Mouse (Mus musculus): ENCODE measurements around the gene Auts2. TPM values are rescaled to one million over a fixed set of nuclear protein-coding genes. Genes with fewer than 3 reads are reported as not detected.

Auts2 gene
- polyA plus RNA-seq, 1 experiment, result 10.4 TPM

DNA sequence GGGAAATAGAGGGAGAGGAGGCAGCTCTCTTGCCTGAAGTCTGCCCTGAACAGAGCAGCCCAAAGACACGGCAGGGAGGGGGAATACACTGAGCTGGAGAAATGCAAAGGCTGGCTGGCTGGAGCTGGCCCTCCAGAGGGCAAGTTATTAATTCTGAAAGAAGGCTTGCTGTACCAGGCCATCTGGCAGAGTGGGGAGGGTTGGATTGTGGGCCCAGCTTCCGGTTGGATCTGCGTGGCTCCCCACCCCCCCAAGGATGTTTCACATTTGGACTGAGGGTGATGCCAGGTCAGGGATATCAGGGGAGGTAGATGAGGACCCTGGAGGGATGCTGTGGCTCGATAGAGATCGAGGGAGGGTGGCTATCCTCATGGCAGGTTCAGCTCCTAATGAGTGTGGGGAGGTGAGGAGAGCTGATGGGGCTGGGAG, 968.0 kb downstream of the Auts2 start:
- Histone ChIP-seq H3K36me3 (ENCODE audit: control insufficient read depth, insufficient read depth, low read length) (no peaks in the 10 kb centered on the region), H3K27me3 (ENCODE audit: control insufficient read depth, insufficient read depth, low read length) (no peaks in the 10 kb centered on the region), H3K4me1 (ENCODE audit: control insufficient read depth, insufficient read depth, insufficient read length, low read length) (peaks cover 4% of the 10 kb centered on the region), H3K4me3 (ENCODE audit: low read depth, low read length) (no peak overlapping the region), H3K27ac (ENCODE audit: insufficient read depth, low read depth, low read length) (no peak overlapping the region)
- TF ChIP-seq CTCF (IDR thresholded peaks at IDR 0.05; ENCODE audit: extremely low read depth, insufficient read length, insufficient replicate concordance, low read depth, low read length), result no peak
- TF ChIP-seq POLR2A (IDR thresholded peaks at IDR 0.05; ENCODE audit: low read depth, low read length), result no peak
- WGBS, result 91% methylated on average over 5 of the region's 5 CpGs

DNA sequence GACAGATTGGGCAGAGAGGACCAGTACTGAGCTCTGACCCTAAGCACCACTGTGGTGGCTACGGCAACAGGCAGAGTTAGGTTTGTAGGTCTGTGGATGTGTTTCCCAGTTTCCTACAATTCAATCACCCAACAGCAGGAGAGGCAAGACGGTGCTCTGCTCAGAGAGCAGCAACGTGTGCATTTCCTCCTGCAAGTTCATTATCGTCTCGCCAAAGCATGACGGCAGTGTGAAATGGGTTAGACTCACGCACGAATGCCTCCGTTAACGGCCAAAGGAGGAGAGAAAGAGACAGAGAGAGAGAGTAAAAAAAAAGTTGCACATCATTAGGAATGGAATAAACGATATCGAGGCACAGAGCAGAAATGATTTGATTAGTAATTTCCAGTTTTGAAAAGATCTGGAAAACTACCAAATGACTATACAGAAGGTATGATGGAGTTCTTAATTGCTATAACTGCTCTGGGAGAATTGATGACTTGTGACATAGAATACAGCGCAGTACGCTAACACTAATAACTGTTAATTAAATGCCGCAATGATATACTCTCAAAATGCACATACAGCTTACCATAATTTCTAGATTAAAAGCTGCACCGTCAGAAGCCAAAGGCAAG, 968.6 kb downstream of the Auts2 start:
- TF ChIP-seq CTCF (IDR thresholded peaks at IDR 0.05; ENCODE audit: extremely low read depth, insufficient read length, insufficient replicate concordance, low read depth, low read length) (no peak), POLR2A (IDR thresholded peaks at IDR 0.05; ENCODE audit: low read depth, low read length) (no peak)
- no peak overlapping the region for H3K27ac ChIP-seq (ENCODE audit: insufficient read depth, low read depth, low read length)
- H3K4me3 ChIP-seq (ENCODE audit: low read depth, low read length), result no peak overlapping the region
- WGBS, result 94% methylated on average over 16 of the region's 16 CpGs
- no peaks in the 10 kb centered on the region for H3K36me3 ChIP-seq (ENCODE audit: control insufficient read depth, insufficient read depth, low read length)
- H3K27me3 ChIP-seq (ENCODE audit: control insufficient read depth, insufficient read depth, low read length), result no peaks in the 10 kb centered on the region
- H3K4me1 ChIP-seq (ENCODE audit: control insufficient read depth, insufficient read depth, insufficient read length, low read length), result peaks cover 4% of the 10 kb centered on the region

DNA sequence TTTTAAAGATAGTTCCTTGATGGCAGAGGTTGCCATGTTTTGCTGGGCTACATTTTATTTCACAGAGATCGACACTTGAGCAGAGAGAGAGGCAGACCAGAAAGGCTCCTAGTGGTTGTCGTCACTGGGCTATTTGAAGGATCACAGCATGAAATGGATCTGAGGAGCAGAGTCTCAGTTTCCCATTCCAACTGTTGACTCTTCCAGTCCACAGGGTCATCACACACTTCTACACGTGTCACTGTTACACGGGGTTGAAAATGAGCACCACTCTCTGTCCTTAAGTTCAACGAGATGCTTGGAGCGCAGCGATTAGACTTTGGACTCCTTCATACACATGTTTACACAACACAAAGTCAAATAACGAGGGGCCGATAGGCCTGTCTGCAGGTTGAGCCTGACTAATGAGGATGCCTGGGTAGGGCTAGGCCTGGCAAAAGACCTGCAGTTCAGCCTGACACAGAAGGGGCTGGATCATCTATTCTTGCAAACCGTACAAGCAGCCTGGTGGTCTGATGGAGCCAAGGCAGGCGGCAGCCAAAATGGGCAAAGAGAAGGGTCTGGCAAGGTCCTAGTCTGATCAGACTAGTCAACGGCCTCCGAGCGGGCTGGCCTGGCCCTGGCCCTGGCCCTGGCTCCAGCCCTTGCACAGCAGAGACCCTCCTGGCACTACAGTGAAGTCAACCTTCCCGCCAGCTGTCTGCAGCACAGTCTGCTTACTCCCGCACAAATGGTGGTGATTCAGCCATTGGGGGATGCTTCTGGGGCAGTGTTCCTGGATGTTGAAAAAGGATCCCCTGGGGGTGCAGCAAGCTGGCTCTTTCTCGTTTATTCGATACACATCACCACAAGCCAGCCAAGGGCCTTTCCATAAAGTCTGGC, 969.6 kb downstream of the Auts2 start:
- H3K4me1 ChIP-seq (ENCODE audit: control insufficient read depth, insufficient read depth, insufficient read length, low read length), result peaks cover 4% of the 10 kb centered on the region
- H3K36me3 ChIP-seq (ENCODE audit: control insufficient read depth, insufficient read depth, low read length), result no peaks in the 10 kb centered on the region
- WGBS, result 52% methylated on average over 18 of the region's 18 CpGs
- no peaks in the 10 kb centered on the region for H3K27me3 ChIP-seq (ENCODE audit: control insufficient read depth, insufficient read depth, low read length)
- H3K4me3 ChIP-seq (ENCODE audit: low read depth, low read length), result no peak overlapping the region
- TF ChIP-seq POLR2A (IDR thresholded peaks at IDR 0.05; ENCODE audit: low read depth, low read length), result no peak
- TF ChIP-seq CTCF (IDR thresholded peaks at IDR 0.05; ENCODE audit: extremely low read depth, insufficient read length, insufficient replicate concordance, low read depth, low read length), result no peak
- no peak overlapping the region for H3K27ac ChIP-seq (ENCODE audit: insufficient read depth, low read depth, low read length)

DNA sequence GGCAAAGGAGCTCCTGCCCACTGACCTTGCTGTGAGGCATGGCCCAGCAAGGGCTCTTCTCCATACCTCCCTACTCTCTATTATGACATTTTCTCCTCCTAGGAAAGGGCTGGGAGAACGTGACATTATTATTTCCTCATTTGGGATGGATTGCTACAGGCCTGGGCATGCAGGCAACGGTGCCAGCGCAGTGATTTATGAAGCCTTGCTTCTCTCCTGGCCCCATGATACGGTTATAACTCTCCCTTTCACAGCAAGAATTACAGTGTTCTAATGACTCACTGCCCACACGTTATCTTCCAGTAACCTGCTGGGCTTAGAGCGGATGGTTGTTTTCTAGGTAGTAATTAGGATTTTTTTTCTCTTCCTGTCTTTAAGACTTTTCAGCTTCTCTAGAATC, 977.1 kb downstream of the Auts2 start:
- 60% methylated on average over 6 of the region's 6 CpGs for WGBS
- Histone ChIP-seq H3K27ac (ENCODE audit: insufficient read depth, low read depth, low read length) (no peak overlapping the region), H3K36me3 (ENCODE audit: control insufficient read depth, insufficient read depth, low read length) (no peaks in the 10 kb centered on the region), H3K4me1 (ENCODE audit: control insufficient read depth, insufficient read depth, insufficient read length, low read length) (peaks cover 4% of the 10 kb centered on the region; the same call in 1 of the 2 replicates), H3K27me3 (ENCODE audit: control insufficient read depth, insufficient read depth, low read length) (no peaks in the 10 kb centered on the region), H3K4me3 (ENCODE audit: low read depth, low read length) (no peak overlapping the region)
- no peak for TF ChIP-seq CTCF (IDR thresholded peaks at IDR 0.05; ENCODE audit: extremely low read depth, insufficient read length, insufficient replicate concordance, low read depth, low read length)
- TF ChIP-seq POLR2A (IDR thresholded peaks at IDR 0.05; ENCODE audit: low read depth, low read length), result no peak

DNA sequence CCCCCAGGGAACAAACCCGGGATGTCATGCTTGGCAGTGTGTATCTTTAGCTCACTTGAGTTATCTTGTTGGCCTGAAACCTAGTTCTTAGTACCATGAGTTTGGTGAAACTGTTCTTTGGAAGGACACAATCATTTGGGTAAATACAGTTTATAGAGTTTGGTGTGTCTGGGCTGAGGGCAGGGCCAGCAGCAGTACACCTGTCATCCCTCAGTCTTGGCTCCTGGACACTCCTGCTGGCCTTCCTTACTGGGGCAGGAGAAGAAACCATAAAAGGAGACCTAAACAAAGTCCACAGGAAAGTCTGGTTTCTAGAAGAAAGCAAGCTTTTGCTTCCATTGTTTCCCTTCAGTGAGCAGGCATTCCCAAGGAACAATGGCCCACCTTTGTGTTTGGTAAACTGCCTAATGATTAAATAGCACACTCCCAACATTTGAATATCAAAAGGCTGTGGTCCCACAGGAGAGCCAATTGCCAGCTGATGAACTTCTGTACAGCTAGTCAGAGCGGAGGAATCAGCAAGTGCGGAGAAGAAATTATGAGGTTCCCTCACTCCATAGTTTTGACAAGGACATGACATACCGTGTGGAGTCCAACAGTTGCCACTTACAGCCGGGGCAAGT, 979.4 kb downstream of the Auts2 start:
- WGBS, result 81% methylated on average over 5 of the region's 5 CpGs
- H3K27me3 ChIP-seq (ENCODE audit: control insufficient read depth, insufficient read depth, low read length), result no peaks in the 10 kb centered on the region
- H3K36me3 ChIP-seq (ENCODE audit: control insufficient read depth, insufficient read depth, low read length), result no peaks in the 10 kb centered on the region
- H3K4me3 ChIP-seq (ENCODE audit: low read depth, low read length), result no peak overlapping the region
- no peak overlapping the region for H3K27ac ChIP-seq (ENCODE audit: insufficient read depth, low read depth, low read length)
- TF ChIP-seq POLR2A (IDR thresholded peaks at IDR 0.05; ENCODE audit: low read depth, low read length) (no peak), CTCF (IDR thresholded peaks at IDR 0.05; ENCODE audit: extremely low read depth, insufficient read length, insufficient replicate concordance, low read depth, low read length) (no peak)
- peaks cover 4% of the 10 kb centered on the region; the same call in 1 of the 2 replicates for H3K4me1 ChIP-seq (ENCODE audit: control insufficient read depth, insufficient read depth, insufficient read length, low read length)

DNA sequence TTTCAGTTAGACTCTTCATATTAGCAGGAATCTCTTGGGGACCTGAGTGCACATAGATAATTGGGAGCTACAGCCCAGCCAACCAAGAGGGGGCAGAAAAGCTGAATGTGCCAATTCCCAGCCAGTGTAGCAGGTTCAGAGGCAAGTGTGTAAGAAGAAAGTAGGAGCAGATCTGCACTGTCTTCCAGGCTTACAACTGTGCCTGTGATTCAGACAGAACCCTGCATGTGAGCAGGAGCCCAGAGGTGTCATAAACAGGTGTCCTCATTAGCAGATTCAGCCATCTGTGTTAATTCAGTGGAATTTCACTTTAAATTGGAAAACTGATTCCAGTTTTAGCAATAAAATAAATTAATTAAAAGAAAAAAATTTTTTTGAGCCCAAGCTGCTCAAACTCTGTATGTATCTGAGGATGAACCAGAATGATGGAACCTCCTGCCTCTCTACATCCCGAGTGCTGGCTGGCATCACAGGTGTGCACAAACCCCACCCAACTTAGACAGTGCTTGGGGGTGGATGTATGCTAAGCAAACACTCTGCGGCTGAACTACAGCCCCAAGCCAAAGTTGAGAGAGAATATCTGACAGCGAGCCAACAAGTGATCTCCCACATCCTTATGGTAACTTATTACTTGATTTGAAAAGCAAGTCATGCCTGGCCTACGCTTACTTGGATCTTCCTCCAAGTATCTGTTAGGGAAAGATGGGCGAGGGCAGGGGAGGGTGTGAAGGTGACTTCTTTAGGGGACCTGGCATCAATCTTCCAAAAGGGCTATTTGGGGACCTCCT, 982.2 kb downstream of the Auts2 start:
- 35% methylated on average over 5 of the region's 5 CpGs for WGBS
- Histone ChIP-seq H3K4me3 (ENCODE audit: low read depth, low read length) (no peak overlapping the region), H3K27ac (ENCODE audit: insufficient read depth, low read depth, low read length) (no peak overlapping the region), H3K27me3 (ENCODE audit: control insufficient read depth, insufficient read depth, low read length) (no peaks in the 10 kb centered on the region), H3K36me3 (ENCODE audit: control insufficient read depth, insufficient read depth, low read length) (no peaks in the 10 kb centered on the region), H3K4me1 (ENCODE audit: control insufficient read depth, insufficient read depth, insufficient read length, low read length) (peaks cover 4% of the 10 kb centered on the region; the same call in 1 of the 2 replicates)
- TF ChIP-seq CTCF (IDR thresholded peaks at IDR 0.05; ENCODE audit: extremely low read depth, insufficient read length, insufficient replicate concordance, low read depth, low read length), result no peak
- TF ChIP-seq POLR2A (IDR thresholded peaks at IDR 0.05; ENCODE audit: low read depth, low read length), result no peak

Measured in small intestine, adult 2 months (tissue).